Mouse (Mus musculus): ENCODE data around the gene Hcfc1r1. TPM values are rescaled to one million over a fixed set of nuclear protein-coding genes. Genes with fewer than 3 reads are reported as not detected.

The Hcfc1r1 gene
- polyA plus RNA-seq (2014; fragmentation: Nextera tagmentation; extraction: Ambion mirVana), result 83.3 and 84.8 TPM in 2 replicates

DNA sequence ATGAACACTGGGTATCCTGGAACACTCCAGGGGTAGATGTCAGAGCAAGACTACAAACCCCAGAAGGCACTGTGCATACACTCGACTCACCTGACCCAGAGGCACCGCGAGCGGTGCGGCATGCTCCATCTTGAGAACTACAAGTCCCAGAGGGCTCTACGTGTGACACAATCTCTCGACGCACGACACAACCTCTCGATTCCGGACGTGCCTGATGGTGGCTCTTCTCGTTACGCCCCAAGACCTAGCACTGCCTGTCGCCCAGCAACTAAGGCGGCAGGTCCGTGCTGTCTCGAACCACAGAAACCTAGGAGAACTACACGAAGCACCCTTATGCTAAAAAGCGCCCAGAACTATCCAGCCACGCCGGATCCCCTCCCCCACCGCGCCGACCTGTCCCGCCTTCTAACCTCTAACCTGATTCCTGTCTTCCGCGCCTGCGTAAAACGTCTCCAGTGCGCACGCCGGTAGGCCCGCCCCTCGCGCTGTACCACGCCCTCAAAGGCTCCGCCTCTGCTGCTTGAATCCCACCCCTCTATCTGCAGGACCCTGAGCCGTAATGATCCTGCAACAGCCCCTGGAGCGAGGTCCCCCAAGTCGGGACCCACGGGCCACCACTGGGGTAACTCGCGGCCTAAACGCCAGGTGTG, at the start of gene Hcfc1r1, which contains the start of gene Thoc6:
Hcfc1r1 (plus strand) TSS at position 173 of the 650 bp plus-strand sequence.
Thoc6 (minus strand) TSS at position 459 of the 650 bp plus-strand sequence.
- peak within 1 kb of the TSS; percentile 51 for H3K4me3 ChIP-seq (ENCODE audit: low read depth, low read length)
- ATAC-seq (replicated peaks; ENCODE audit: low FRiP score, low TSS enrichment, low read depth) (peak; percentile 92), DNase-seq (ENCODE audit: low spot score) (peak; percentile 97)
- peaks cover 19% of the 10 kb centered on the region for H3K36me3 ChIP-seq (ENCODE audit: control insufficient read depth, insufficient read depth, low read length)
- peak within 1 kb of the TSS; percentile 47 for H3K9ac ChIP-seq (ENCODE audit: low read length)
- no peak within 1 kb of the TSS for H3K27ac ChIP-seq (ENCODE audit: low read depth)
- WGBS, result under 1% methylated on average over 45 of the region's 45 CpGs
- no peaks in the 10 kb centered on the region for H3K9me3 ChIP-seq (ENCODE audit: control insufficient read depth, low read length)
- H3K4me2 ChIP-seq (ENCODE audit: low read length), result peak within 1 kb of the TSS; percentile 94
- peaks cover 19% of the 10 kb centered on the region for H3K4me1 ChIP-seq (replicated peaks; ENCODE audit: control insufficient read depth, insufficient read depth, low read length)
- H3K27me3 ChIP-seq (replicated peaks; ENCODE audit: control insufficient read depth, insufficient read depth, low read length), result peaks cover 9% of the 10 kb centered on the region; the same call in 1 of the 2 replicates

DNA sequence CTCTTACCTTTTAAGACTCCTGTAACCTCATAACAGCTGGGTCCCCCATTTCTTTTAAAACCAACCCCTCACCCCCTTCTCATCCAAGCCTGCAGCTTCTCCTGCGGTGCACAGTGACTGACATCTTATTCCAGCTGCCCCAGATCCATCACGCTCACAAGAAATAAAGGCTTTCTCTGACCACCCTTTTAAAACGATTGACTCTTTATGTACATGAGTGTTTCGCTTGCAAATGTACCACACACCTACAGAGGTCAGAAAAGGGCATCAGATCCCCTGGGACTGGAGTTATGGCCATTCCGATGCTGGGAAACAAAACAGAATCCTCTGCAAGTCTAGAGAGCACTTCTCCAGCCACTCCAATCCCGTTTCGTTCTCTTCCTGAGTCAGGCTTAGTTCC, 45.6 kb upstream of the Hcfc1r1 start:
- H3K36me3 ChIP-seq (ENCODE audit: control insufficient read depth, insufficient read depth, low read length), result no peaks in the 10 kb centered on the region
- no peak overlapping the region for H3K4me2 ChIP-seq (ENCODE audit: low read length)
- no peaks in the 10 kb centered on the region for H3K27me3 ChIP-seq (replicated peaks; ENCODE audit: control insufficient read depth, insufficient read depth, low read length)
- no peak overlapping the region for H3K27ac ChIP-seq (ENCODE audit: low read depth)
- H3K9me3 ChIP-seq (ENCODE audit: control insufficient read depth, low read length), result no peaks in the 10 kb centered on the region
- WGBS, result 32% methylated on average over 7 of the region's 7 CpGs
- DNase-seq (ENCODE audit: low spot score), result no peak
- H3K9ac ChIP-seq (ENCODE audit: low read length), result no peak overlapping the region
- H3K4me3 ChIP-seq (ENCODE audit: low read depth, low read length), result no peak overlapping the region
- H3K4me1 ChIP-seq (replicated peaks; ENCODE audit: control insufficient read depth, insufficient read depth, low read length), result 0 out of 2 replicates have a peak, but pooled peaks cover 3% of the 10 kb centered on the region
- no peak for ATAC-seq (replicated peaks; ENCODE audit: low FRiP score, low TSS enrichment, low read depth)

GRCm38 (mm10) chr17:23630195-23631020, 43.0 kb upstream of the Hcfc1r1 start:
- no peak overlapping the region for H3K9ac ChIP-seq (ENCODE audit: low read length)
- ATAC-seq (replicated peaks; ENCODE audit: low FRiP score, low TSS enrichment, low read depth) (peak; percentile 80), DNase-seq (ENCODE audit: low spot score) (peak; percentile 93)
- no peaks in the 10 kb centered on the region for H3K9me3 ChIP-seq (ENCODE audit: control insufficient read depth, low read length)
- H3K36me3 ChIP-seq (ENCODE audit: control insufficient read depth, insufficient read depth, low read length), result no peaks in the 10 kb centered on the region
- 0 out of 2 replicates have a peak, but pooled peaks cover 3% of the 10 kb centered on the region for H3K4me1 ChIP-seq (replicated peaks; ENCODE audit: control insufficient read depth, insufficient read depth, low read length)
- no peak overlapping the region for H3K27ac ChIP-seq (ENCODE audit: low read depth)
- WGBS, result 18% methylated on average over 22 of the region's 22 CpGs
- H3K4me3 ChIP-seq (ENCODE audit: low read depth, low read length), result peak overlapping the region; percentile 17; the same call in 1 of the 2 replicates
- H3K4me2 ChIP-seq (ENCODE audit: low read length), result peak overlapping the region; percentile 49
- H3K27me3 ChIP-seq (replicated peaks; ENCODE audit: control insufficient read depth, insufficient read depth, low read length), result no peaks in the 10 kb centered on the region

- Histone ChIP-seq H3K4me2 (ENCODE audit: low read length) (no peak overlapping the region), H3K9me3 (ENCODE audit: control insufficient read depth, low read length) (no peaks in the 10 kb centered on the region), H3K36me3 (ENCODE audit: control insufficient read depth, insufficient read depth, low read length) (no peaks in the 10 kb centered on the region), H3K27ac (ENCODE audit: low read depth) (no peak overlapping the region), H3K4me1 (replicated peaks; ENCODE audit: control insufficient read depth, insufficient read depth, low read length) (0 out of 2 replicates have a peak, but pooled peaks cover 3% of the 10 kb centered on the region), H3K9ac (ENCODE audit: low read length) (no peak overlapping the region), H3K4me3 (ENCODE audit: low read depth, low read length) (no peak overlapping the region), H3K27me3 (replicated peaks; ENCODE audit: control insufficient read depth, insufficient read depth, low read length) (no peaks in the 10 kb centered on the region)
- ATAC-seq (replicated peaks; ENCODE audit: low FRiP score, low TSS enrichment, low read depth), result no peak
- DNase-seq (ENCODE audit: low spot score), result no peak
- WGBS, result 80% methylated on average over 8 of the region's 8 CpGs
Observed at GRCm38 (mm10) chr17:23631241-23631640, 42.2 kb upstream of the Hcfc1r1 start.

DNA sequence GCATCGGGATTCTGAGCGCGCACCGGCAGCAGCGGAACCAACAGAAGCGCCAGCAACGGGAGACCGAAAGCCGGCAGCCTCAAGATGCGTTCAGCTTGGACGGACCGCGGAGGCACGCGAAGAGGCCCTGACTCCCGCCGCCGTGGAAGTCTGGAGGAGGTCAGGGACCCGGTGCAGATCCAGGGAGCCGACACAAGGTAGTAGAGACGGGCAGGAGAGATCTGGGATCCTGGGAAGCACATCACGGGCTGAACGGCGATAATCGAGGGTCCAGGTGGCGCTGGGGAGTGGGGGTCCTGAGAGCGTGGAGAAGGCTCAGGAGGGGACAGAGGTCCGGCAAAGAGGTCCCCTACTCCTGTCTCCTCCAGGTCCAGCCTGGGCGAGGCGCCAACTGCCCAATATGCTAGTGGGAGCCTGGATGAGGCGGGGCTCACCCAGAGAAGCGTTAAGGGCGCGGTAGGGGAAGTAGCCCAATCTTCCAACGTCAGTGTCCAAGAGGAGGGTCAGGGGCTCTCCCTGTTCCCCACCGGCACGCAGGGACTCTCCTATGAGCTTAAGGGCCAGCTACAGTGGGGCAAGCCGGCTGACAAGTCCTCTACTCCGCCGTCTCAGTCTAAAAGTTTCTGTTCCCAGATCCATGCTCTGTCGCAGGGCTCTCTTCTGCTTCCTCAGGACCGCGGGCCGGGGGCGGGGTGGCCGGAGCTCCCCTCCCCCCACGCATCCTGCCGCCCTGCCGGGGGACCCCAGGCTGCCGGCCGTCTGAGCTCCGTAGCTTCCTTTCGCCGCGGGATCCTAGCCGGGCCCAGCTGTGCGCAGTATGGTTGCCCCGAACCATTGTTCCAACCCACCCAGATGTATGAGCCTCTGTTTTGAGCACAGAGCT, 28.5 kb upstream of the Hcfc1r1 start, which contains the start of gene Mmp25:
Mmp25 (minus strand) TSS at position 665 of the 883 bp plus-strand sequence.
- H3K4me2 ChIP-seq (ENCODE audit: low read length), result peak within 1 kb of the TSS; percentile 80
- no peak within 1 kb of the TSS for H3K27ac ChIP-seq (ENCODE audit: low read depth)
- peak within 1 kb of the TSS; percentile 36 for H3K9ac ChIP-seq (ENCODE audit: low read length)
- no peaks in the 10 kb centered on the region for H3K36me3 ChIP-seq (ENCODE audit: control insufficient read depth, insufficient read depth, low read length)
- peaks cover 22% of the 10 kb centered on the region for H3K27me3 ChIP-seq (replicated peaks; ENCODE audit: control insufficient read depth, insufficient read depth, low read length)
- no peaks in the 10 kb centered on the region for H3K9me3 ChIP-seq (ENCODE audit: control insufficient read depth, low read length)
- H3K4me1 ChIP-seq (replicated peaks; ENCODE audit: control insufficient read depth, insufficient read depth, low read length), result no peaks in the 10 kb centered on the region
- H3K4me3 ChIP-seq (ENCODE audit: low read depth, low read length), result peak within 1 kb of the TSS; percentile 41
- DNase-seq (ENCODE audit: low spot score), result peak; percentile 66
- whole genome bisulfite sequencing, result under 1% methylated on average over 58 of the region's 58 CpGs
- ATAC-seq (replicated peaks; ENCODE audit: low FRiP score, low TSS enrichment, low read depth), result 0 out of 2 replicates have a peak, but pooled peaks have one; percentile 56

- no peak overlapping the region for H3K9ac ChIP-seq (ENCODE audit: low read length)
- H3K4me3 ChIP-seq (ENCODE audit: low read depth, low read length), result no peak overlapping the region
- no peak for ATAC-seq (replicated peaks; ENCODE audit: low FRiP score, low TSS enrichment, low read depth)
- H3K9me3 ChIP-seq (ENCODE audit: control insufficient read depth, low read length), result no peaks in the 10 kb centered on the region
- H3K36me3 ChIP-seq (ENCODE audit: control insufficient read depth, insufficient read depth, low read length), result no peaks in the 10 kb centered on the region
- peaks cover 22% of the 10 kb centered on the region for H3K27me3 ChIP-seq (replicated peaks; ENCODE audit: control insufficient read depth, insufficient read depth, low read length)
- no peaks in the 10 kb centered on the region for H3K4me1 ChIP-seq (replicated peaks; ENCODE audit: control insufficient read depth, insufficient read depth, low read length)
- 37% methylated on average over 10 of the region's 10 CpGs for whole genome bisulfite sequencing
- no peak overlapping the region for H3K27ac ChIP-seq (ENCODE audit: low read depth)
- DNase-seq (ENCODE audit: low spot score), result no peak
- H3K4me2 ChIP-seq (ENCODE audit: low read length), result no peak overlapping the region
Observed at GRCm38 (mm10) chr17:23645894-23646293, 27.5 kb upstream of the Hcfc1r1 start.

- no peak overlapping the region for H3K9ac ChIP-seq (ENCODE audit: low read length)
- 74% methylated on average over 6 of the region's 6 CpGs for WGBS
- H3K4me1 ChIP-seq (replicated peaks; ENCODE audit: control insufficient read depth, insufficient read depth, low read length), result no peaks in the 10 kb centered on the region
- H3K36me3 ChIP-seq (ENCODE audit: control insufficient read depth, insufficient read depth, low read length), result no peaks in the 10 kb centered on the region
- no peak overlapping the region for H3K27ac ChIP-seq (ENCODE audit: low read depth)
- H3K27me3 ChIP-seq (replicated peaks; ENCODE audit: control insufficient read depth, insufficient read depth, low read length), result 0 out of 2 replicates have a peak, but pooled peaks cover 3% of the 10 kb centered on the region
- ATAC-seq (replicated peaks; ENCODE audit: low FRiP score, low TSS enrichment, low read depth), result no peak
- H3K4me3 ChIP-seq (ENCODE audit: low read depth, low read length), result no peak overlapping the region
- H3K9me3 ChIP-seq (ENCODE audit: control insufficient read depth, low read length), result no peaks in the 10 kb centered on the region
- H3K4me2 ChIP-seq (ENCODE audit: low read length), result no peak overlapping the region
- no peak for DNase-seq (ENCODE audit: low spot score)
Observed at GRCm38 (mm10) chr17:23651363-23651762, 22.0 kb upstream of the Hcfc1r1 start.

DNA sequence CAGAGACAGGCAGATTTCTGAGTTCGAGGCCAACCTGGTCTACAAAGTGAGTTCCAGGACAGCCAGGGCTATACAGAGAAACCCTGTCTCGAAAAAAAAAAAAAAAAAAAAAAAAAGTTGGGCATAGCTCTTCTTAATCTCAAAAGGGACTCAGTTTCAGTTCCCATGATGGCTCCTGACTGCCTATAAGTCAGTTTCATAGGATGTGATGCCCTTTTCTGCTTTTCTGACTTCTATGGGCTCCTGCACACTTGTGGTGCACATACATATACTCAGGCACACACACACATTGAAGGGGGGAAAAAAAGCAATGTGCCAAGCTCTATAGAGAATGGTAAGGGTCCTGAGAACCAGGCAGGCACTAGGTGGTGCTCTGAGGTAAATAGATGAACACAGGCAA, 20.1 kb upstream of the Hcfc1r1 start:
- Histone ChIP-seq H3K27ac (ENCODE audit: low read depth) (no peak overlapping the region), H3K4me3 (ENCODE audit: low read depth, low read length) (no peak overlapping the region), H3K9me3 (ENCODE audit: control insufficient read depth, low read length) (no peaks in the 10 kb centered on the region), H3K27me3 (replicated peaks; ENCODE audit: control insufficient read depth, insufficient read depth, low read length) (no peaks in the 10 kb centered on the region), H3K36me3 (ENCODE audit: control insufficient read depth, insufficient read depth, low read length) (no peaks in the 10 kb centered on the region), H3K4me1 (replicated peaks; ENCODE audit: control insufficient read depth, insufficient read depth, low read length) (no peaks in the 10 kb centered on the region), H3K4me2 (ENCODE audit: low read length) (no peak overlapping the region), H3K9ac (ENCODE audit: low read length) (no peak overlapping the region)
- ATAC-seq (replicated peaks; ENCODE audit: low FRiP score, low TSS enrichment, low read depth) (no peak), DNase-seq (ENCODE audit: low spot score) (no peak)
- 80% methylated on average over 1 of the region's 2 CpGs for WGBS

Data from intestine, embryonic 14.5 days (tissue).